Mouse (Mus musculus): ENCODE data around the gene Dydc2. TPM values are rescaled to one million over a fixed set of nuclear protein-coding genes. Genes with fewer than 3 reads are reported as not detected.

Gene Dydc2
- total RNA-seq, 2 experiments from 2014 or later = 0.65 to 0.76 TPM

DNA sequence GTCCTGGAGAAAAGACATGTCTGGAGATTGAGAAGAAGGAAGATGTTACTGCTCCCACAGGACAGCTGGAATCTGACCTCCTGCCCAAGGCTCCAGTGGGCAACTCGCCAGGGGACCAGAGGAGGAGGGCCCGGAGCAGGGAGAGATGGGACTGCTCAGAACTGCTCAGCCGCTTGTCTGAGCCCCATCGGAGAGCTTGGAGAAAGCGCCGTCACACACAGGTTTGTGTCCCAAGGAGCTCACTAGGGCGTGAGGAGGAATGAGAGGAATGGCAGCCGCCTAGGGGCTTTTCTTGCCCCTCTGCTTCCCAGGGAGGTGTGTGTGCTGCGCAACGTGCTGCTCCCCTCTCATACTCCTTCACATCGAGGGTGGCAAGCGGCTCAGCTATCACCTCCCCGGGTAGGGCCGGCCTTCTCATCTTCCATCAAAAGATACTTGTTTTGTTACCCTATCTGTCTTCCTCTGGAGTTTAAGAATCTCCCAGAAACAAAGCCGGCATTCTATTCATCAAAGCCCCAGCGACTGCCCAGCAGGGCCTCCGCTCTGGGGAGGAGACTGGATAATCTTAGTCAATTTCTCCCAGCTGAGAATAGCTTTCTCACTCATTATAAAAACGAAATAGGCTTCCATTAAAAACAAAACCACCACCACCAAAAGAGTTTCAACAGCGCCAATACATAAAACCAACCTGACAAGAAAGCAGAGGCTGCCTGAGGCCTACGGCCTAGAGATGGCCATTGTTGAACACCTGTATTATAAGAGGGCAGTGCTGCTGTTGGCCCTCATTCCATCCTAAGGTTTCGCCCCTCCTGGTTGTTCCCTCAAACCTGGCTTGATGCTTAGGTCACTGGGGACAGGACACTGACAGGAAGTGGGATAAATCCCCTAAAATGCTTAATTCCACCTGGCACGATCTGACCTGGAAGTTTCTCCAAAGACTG, 64.5 kb downstream of the Dydc2 start:
- DNase-seq (ENCODE audit: low spot score in 2 of 2) = peak; percentile 22 to 52

GRCm38 (mm10) chr14:41001576-41001975, 67.4 kb downstream of the Dydc2 start:
- DNase-seq (ENCODE audit: low spot score in 2 of 2) = no peak

DNA sequence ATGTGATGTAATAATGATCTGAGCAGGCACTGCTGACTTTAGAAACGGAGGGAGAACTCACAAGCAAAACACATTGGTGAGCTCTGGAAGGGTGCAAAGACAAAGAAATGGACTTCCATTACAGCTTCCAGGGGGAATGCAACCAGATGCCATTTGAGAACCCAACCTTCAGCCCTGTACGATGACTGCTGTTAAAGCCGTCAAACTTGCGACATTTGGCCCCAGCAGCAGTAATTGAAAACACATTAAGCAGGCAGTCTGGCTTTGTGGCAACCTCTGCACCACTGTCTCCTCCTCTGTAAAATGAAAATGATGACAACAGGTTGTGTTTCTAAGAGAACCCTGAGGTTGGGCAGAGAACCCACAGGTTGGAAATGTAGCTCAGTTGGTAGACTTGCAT, 68.2 kb downstream of the Dydc2 start:
- DNase-seq (ENCODE audit: low spot score in 2 of 2) = no peak

DNA sequence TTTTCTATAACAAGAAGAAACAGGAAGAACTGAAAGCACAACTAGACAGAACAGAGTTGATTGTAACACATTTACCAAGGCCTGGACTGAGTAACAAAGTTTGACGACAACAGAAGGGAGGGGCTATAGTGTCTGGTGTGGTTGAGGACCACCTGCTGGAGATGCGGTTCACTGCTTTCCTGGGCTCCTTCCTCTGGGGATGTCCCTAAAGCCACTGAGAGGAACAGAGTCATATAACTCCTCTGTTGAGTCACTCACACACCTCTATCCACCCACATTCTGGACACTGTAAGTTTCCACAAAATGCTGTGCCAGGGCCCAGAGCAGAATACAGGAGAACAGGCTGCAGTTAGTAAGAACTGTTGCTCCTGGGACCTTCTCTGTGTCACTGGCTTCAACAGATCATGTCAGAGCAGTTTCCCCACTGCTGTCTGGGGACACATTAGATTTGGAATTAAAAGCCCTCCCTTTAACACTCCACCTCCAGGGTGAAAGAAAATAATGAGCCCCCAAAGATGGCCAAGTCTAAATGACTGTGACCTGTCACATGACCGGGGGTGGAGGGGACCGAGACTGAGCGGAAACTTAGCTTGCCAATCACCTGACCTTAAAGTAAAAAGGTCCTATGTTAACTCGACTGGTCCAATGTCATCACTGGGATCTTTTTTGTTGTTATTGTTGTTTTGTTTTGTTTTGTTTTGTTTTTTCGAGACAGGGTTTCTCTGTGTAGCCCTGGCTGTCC, 68.9 kb downstream of the Dydc2 start:
- no peak for DNase-seq (ENCODE audit: low spot score in 2 of 2)

Other genes starting within 250 kb of the Dydc2 start
- 1 to 10 TPM; 3.4 to 3.6 TPM for gene Sh2d4b, start 175.9 kb downstream of the Dydc2 start, total RNA-seq (2021)
- 10 to 100 TPM; 54.0 to 57.9 TPM for gene Tspan14, start 102.4 kb downstream of the Dydc2 start, total RNA-seq (2021)
- 10 to 100 TPM; 75.5 to 79.0 TPM for gene Fam213a, start 55.4 kb downstream of the Dydc2 start, total RNA-seq (2021)
- gene Dydc1, start 3.7 kb upstream of the Dydc2 start, total RNA-seq (2021) = under 1 TPM in 1 of 2 experiments, not detected in 1; 0.31 TPM
- 10 to 100 TPM in 1 of 2 experiments, 1 to 10 TPM in 1; 6.4 to 97.7 TPM for gene Mat1a, start 35.8 kb upstream of the Dydc2 start, total RNA-seq (2021)
- gene Sftpa1, start 62.6 kb upstream of the Dydc2 start, total RNA-seq (2021) = under 1 TPM in 1 of 2 experiments, not detected in 1; 0.34 TPM
- 10 to 100 TPM in 1 of 2 experiments, under 1 TPM in 1; 0.36 to 12.9 TPM for gene Mbl1, start 82.2 kb upstream of the Dydc2 start, total RNA-seq (2021)
- not detected for gene Sftpd, start 115.9 kb upstream of the Dydc2 start, total RNA-seq (2021)
- not detected for gene Gm2832, start 209.6 kb upstream of the Dydc2 start, total RNA-seq (2021)

Data from adrenal gland, postnatal 4 days (tissue).